Mouse (Mus musculus) CD8-positive naive resting alpha-beta T cell, adult 2 months (primary cell): Measurements from ENCODE around the gene Gpat2.

Source experiments
- DNase-seq, 2 experiments: peaks; one replicate each; pipeline ENCODE4 v3.0.0; 2022; ENCODE audit warnings: low read depth in 2 of 2, low spot score in 2 of 2

Gene Gpat2

DNA sequence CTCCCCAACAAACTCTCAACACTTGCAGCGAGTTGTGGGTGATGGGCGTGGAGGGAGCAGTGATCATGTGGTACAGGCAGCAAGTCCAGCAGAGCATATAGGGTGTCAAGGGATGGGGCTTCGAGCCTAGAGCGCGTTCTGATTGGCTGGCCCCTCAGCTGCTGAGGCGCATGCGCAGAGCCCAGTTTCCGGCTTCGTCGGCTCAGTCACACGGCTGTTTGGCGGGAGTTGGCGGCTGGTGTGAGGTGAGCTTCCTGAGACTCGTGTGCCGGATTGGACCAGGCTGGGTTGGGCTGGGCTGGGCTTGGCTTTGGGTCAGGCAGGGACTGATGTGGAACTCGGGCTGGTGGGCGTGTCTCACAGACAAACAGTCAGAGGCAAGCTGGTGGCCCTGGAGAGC is at the start of gene Gpat2:
TSS of gene Gpat2 (plus strand) at position 223 of the 400 bp plus-strand sequence.
- DNase-seq = no peak

DNA sequence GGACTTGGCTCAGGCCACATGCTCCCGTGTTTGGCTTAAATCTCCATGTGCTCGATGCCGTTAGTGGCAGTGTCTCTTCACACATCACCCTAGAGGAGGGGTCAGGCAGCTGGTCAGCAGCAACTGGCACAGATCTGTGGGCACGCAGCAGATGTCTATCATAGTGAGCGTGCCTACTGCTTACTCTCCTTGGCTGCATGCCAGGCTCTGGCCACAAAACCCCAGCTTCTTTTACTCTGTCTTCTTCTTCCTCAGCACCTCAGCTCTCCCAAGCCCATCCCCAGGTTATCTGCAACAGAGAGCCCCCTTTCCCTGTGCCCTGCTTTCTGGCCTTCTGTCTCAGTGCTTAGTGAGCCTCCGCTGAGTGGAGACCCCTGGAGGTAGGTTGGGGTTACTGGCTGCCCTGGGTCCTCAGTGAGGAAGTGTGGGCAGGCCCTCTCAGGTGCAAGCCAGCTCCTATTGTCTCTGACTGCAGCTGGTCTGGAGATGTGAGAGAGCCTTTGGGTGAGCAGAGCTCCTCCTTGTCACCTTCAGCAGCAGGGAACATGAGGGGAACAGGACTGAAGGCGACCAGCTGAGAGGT is 49.1 kb upstream of the Gpat2 start:
- DNase-seq = no peak

GRCm38 (mm10) chr2:127376423-127377051 is 48.5 kb upstream of the Gpat2 start:
- no peak for DNase-seq

- DNase-seq = no peak
These were observed 46.9 kb upstream of the Gpat2 start for GRCm38 (mm10) chr2:127377942-127378610.

DNA sequence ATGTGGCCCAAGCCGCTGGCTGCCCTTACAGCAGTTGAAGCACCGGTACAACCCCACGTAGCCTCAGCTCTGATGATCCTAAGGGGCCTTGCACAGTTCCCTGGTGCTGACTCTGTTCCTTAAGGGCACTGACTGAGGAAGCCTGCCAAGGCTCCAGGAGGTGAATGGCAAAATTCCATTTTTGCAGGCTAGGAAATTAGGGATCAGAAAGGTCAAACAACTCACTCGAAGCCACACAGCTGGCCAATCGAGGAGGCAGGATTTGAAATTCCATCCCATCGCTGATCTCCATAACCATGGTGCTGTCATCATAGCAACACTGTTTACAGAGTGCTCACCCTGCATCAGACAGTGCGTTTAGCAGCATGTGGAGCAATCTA is 46.4 kb upstream of the Gpat2 start:
- no peak for DNase-seq

- no peak for DNase-seq
These were observed 45.7 kb upstream of the Gpat2 start for GRCm38 (mm10) chr2:127379250-127379649.

GRCm38 (mm10) chr2:127383881-127384280 is 41.1 kb upstream of the Gpat2 start:
- no peak for DNase-seq

- no peak for DNase-seq
These were observed 37.5 kb upstream of the Gpat2 start for GRCm38 (mm10) chr2:127387521-127387920.

DNA sequence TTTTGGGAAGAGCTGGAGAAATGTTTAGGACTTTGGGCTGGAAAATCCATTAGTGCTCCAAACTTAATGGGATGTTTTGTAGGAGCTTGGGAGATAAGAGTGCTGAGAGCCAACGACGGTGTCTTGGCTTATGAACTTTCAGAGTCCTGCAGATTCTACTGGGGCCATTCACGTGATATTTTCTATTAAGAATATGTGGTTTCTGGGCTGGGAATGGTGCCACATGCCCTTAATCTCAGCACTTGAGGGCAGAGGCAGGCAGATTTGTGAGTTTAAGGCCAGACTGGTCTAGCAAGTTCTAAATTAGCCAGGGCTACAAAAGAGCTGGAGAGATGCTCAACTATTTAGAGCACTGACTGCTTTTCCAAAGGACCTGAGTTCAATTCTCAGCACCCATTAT is 34.6 kb upstream of the Gpat2 start:
- no peak for DNase-seq

DNA sequence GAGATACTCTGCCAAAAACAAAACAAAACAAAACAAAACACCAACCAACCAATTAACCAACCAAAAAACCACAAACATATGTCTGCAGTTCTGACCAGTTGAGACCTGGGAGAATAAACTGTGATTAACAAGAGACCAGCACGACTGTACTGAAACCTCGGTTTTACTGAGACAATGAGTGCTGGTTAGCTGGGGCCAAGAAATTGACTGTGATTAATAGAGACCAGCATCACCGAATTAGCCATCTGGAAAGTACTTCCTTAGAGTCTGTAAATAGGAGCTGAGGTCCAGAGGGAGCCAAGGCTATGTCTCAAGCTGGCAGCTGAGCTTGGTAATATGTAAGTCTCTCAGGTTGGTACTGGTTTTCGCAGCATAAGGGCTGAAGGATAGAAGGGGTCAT is 34.2 kb upstream of the Gpat2 start:
- DNase-seq = no peak

- DNase-seq = no peak
These were observed 33.7 kb upstream of the Gpat2 start for GRCm38 (mm10) chr2:127391323-127391722.

GRCm38 (mm10) chr2:127394606-127395161 is 30.3 kb upstream of the Gpat2 start:
- no peak for DNase-seq

GRCm38 (mm10) chr2:127398738-127399137 is 26.3 kb upstream of the Gpat2 start:
- no peak for DNase-seq

GRCm38 (mm10) chr2:127411126-127411525 is 13.9 kb upstream of the Gpat2 start:
- no peak for DNase-seq

DNA sequence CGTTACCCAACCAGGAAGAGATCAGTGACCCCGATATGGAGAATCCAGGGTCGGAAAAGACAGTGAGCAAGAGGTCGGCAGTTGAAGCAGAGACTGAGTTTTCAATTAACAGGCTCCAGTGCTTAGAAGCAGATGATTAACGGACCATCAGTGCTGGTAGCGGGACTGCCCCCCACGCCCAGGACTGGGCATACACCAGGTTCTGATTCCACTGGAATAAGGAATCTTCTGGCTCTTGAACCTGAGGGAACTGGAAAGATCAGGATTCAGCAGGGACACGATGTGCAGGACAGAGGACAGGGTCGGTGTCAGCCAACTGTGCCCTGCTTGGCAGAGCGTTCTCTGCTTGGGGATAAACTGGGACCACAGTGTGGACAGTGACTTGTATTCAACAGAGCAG is 9.2 kb upstream of the Gpat2 start:
- DNase-seq = no peak

GRCm38 (mm10) chr2:127416706-127417105 is 8.3 kb upstream of the Gpat2 start:
- no peak for DNase-seq

- no peak for DNase-seq
These were observed 6.6 kb upstream of the Gpat2 start for GRCm38 (mm10) chr2:127418266-127418970.

DNA sequence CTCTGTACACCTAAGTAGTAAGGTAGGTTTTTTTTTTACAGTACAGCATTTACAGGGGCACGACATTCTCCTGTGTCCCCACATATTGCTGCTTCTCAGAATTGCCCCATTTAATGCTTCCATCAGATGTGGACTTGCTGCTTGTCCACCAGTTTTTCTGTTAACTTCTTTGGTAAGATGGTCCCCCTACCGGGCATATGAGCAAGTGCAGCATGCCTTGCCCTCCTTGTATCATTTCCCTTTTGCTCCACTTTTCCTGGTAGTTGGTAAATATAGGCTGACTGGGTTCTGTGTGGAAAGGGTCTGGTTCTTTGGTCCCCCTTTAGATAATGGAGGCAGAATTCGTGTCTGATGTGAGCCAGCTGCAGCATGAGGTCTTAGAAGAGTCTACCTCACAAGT is 5.2 kb downstream of the Gpat2 start:
- peak in 1 of 2 experiments; percentile 24 for DNase-seq

GRCm38 (mm10) chr2:127433487-127434295 is 8.7 kb downstream of the Gpat2 start:
- no peak for DNase-seq

DNA sequence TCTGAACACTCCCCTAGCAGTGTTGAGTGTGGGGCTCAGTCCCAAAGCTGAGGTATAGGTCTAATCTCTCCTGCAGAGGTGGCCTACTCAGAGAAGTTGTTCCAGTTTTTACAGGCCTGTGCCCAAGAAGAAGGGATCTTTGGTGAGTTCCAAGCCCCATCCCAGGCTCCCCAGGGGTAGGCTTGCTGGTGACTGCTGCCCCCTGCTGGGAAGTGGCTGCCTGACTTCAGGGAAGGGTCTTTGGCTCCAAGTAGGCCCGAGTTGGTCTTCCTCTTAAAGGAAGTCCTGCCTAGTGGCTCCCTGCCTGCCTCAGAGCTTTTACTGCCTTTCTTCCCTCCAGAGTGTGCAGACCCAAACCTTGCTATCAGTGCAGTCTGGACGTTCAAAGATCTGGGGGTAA is 10.1 kb downstream of the Gpat2 start:
- peak; percentile 11 to 23 for DNase-seq

GRCm38 (mm10) chr2:127435554-127435953 is 10.6 kb downstream of the Gpat2 start:
- DNase-seq = no peak
